Mouse (Mus musculus): Measurements from ENCODE around the gene Dand5.

Gene Dand5

GRCm38 (mm10) chr8:84799136-84799931 is 23.3 kb downstream of the Dand5 start:
- DNase-seq: peak; percentile 66

- DNase-seq: no peak
Measured at GRCm38 (mm10) chr8:84798446-84799135, 24.0 kb downstream of the Dand5 start.

- DNase-seq: no peak
Measured at GRCm38 (mm10) chr8:84797971-84798370, 24.7 kb downstream of the Dand5 start.

- no peak for DNase-seq
Measured at GRCm38 (mm10) chr8:84797256-84797797, 25.3 kb downstream of the Dand5 start.

- DNase-seq: no peak
Measured at GRCm38 (mm10) chr8:84794486-84794885, 28.1 kb downstream of the Dand5 start.

GRCm38 (mm10) chr8:84793791-84794485 is 28.7 kb downstream of the Dand5 start:
- DNase-seq: no peak

GRCm38 (mm10) chr8:84793134-84793533 is 29.5 kb downstream of the Dand5 start:
- no peak for DNase-seq

- DNase-seq: no peak
Measured at GRCm38 (mm10) chr8:84792429-84792947, 30.1 kb downstream of the Dand5 start.

- DNase-seq: no peak
Measured at GRCm38 (mm10) chr8:84790537-84790936, 32.1 kb downstream of the Dand5 start.

- no peak for DNase-seq
Measured at GRCm38 (mm10) chr8:84789855-84790486, 32.7 kb downstream of the Dand5 start.

GRCm38 (mm10) chr8:84789345-84789744 is 33.3 kb downstream of the Dand5 start:
- DNase-seq: no peak

GRCm38 (mm10) chr8:84788896-84789295 is 33.7 kb downstream of the Dand5 start:
- DNase-seq: peak; percentile 86

- no peak for DNase-seq
Measured at GRCm38 (mm10) chr8:84787523-84788302, 34.9 kb downstream of the Dand5 start.

- DNase-seq: no peak
Measured at GRCm38 (mm10) chr8:84786801-84787467, 35.7 kb downstream of the Dand5 start.

- DNase-seq: peak; percentile 74
Measured at GRCm38 (mm10) chr8:84785756-84786677, 36.6 kb downstream of the Dand5 start.

GRCm38 (mm10) chr8:84785506-84785755 is 37.2 kb downstream of the Dand5 start:
- DNase-seq: no peak

GRCm38 (mm10) chr8:84784681-84785505 is 37.7 kb downstream of the Dand5 start:
- no peak for DNase-seq

- no peak for DNase-seq
Measured at GRCm38 (mm10) chr8:84783919-84784581, 38.6 kb downstream of the Dand5 start.
